Mouse (Mus musculus) left cerebral cortex, postnatal 14 days (tissue): ENCODE data around the gene Hdlbp. TPM values are rescaled to one million over a fixed set of nuclear protein-coding genes. Genes with fewer than 3 reads are reported as not detected.
"Not testable (repeated sequence)": the region's sequence is repeated elsewhere in the genome, so short reads cannot be mapped to it uniquely, and the experiment has no call there.

ENCODE experiments used
- DNase-seq, 2 experiments: peaks; one replicate each; pipeline ENCODE4 v3.0.0; 2021 to 2022; ENCODE audit warnings: low spot score in 2 of 2, mixed read lengths in 1 of 2
- intact Hi-C: fragments of 180-260 bp; cut with DNase I; formaldehyde crosslinking; loops from one replicate; pipeline ENCODE4 v1.15.1; 2025
- long read RNA-seq, 2 experiments: library from polyadenylated mRNA; stranded (forward); transcript quantifications; one replicate each; pipeline ENCODE4 v2.0.0; 2021
- total RNA-seq, 2 experiments: library from RNA; stranded (reverse); gene quantifications; 2 replicates each; pipeline ENCODE4 v1.2.3; 2021

Hdlbp gene
- total RNA-seq: 100 to 1,000 TPM; 159 to 165 TPM
- long read RNA-seq, experiment 1, full-length matches to known transcripts: 29 of 65 reads
- long read RNA-seq, experiment 1, partial matches to known transcripts: 18 of 65 reads
- long read RNA-seq, experiment 1, other reads (novel, unspliced or antisense): 18 of 65 reads
- long read RNA-seq, experiment 2, full-length matches to known transcripts: 29 of 63 reads
- long read RNA-seq, experiment 2, partial matches to known transcripts: 14 of 63 reads
- long read RNA-seq, experiment 2, other reads (novel, unspliced or antisense): 20 of 63 reads

GRCm38 (mm10) chr1:93478586-93479475 is at the start of gene Hdlbp:
Gene Hdlbp (minus strand): TSS chr1:93478815.
- peak; percentile 99 for DNase-seq
- intact Hi-C loops: loop anchor here (1.0 kb wide), 1 partner anchor 34 kb away; no protein-coding TSS in a partner anchor

GRCm38 (mm10) chr1:93522325-93522724 is 43.7 kb upstream of the Hdlbp start:
- no peak for DNase-seq
- intact Hi-C loops: no loop called here

GRCm38 (mm10) chr1:93521491-93521890 is 42.9 kb upstream of the Hdlbp start:
- no peak for DNase-seq
- intact Hi-C loops: no loop called here

- intact Hi-C loops: loop anchor here (10.0 kb wide), 1 partner anchor 212 kb away; no protein-coding TSS in a partner anchor
- no peak for DNase-seq
These were observed 34.6 kb upstream of the Hdlbp start for GRCm38 (mm10) chr1:93513221-93513620.

GRCm38 (mm10) chr1:93512351-93512690 is 33.7 kb upstream of the Hdlbp start:
- intact Hi-C loops: loop anchor here (10.0 kb wide), 1 partner anchor 212 kb away; no protein-coding TSS in a partner anchor
- no peak for DNase-seq

- intact Hi-C loops: loop anchor here (10.0 kb wide), 1 partner anchor 213 kb away; no protein-coding TSS in a partner anchor
These were observed 33.2 kb upstream of the Hdlbp start, which contains the start of gene Farp2 for GRCm38 (mm10) chr1:93511585-93512350. Gene Farp2 (plus strand): TSS chr1:93512079.

GRCm38 (mm10) chr1:93508576-93508975 is 30.0 kb upstream of the Hdlbp start:
- DNase-seq, intact Hi-C loops: not testable (repeated sequence)

More at GRCm38 (mm10) chr1:93511585-93512350, 33.2 kb upstream of the Hdlbp start, which contains the start of gene Farp2:
- DNase-seq: peak; percentile 91 to 94

- DNase-seq: peak; percentile 13 to 25
- intact Hi-C loops: no loop called here
These were observed 28.5 kb upstream of the Hdlbp start for GRCm38 (mm10) chr1:93506944-93507676.

GRCm38 (mm10) chr1:93495312-93495711 is 16.7 kb upstream of the Hdlbp start:
- DNase-seq: no peak
- intact Hi-C loops: no loop called here

GRCm38 (mm10) chr1:93486302-93486701 is 7.7 kb upstream of the Hdlbp start:
- intact Hi-C loops: not testable (repeated sequence)

GRCm38 (mm10) chr1:93479476-93480083 is 965 bp upstream of the Hdlbp start:
- intact Hi-C loops: no loop called here
- DNase-seq: peak; percentile 13 to 22

More at GRCm38 (mm10) chr1:93486302-93486701, 7.7 kb upstream of the Hdlbp start:
- not testable (repeated sequence) for DNase-seq

GRCm38 (mm10) chr1:93477758-93478585 is 643 bp downstream of the Hdlbp start:
- peak; percentile 98 to 99 for DNase-seq
- intact Hi-C loops: loop anchor here (1.0 kb wide), 1 partner anchor 33 kb away; no protein-coding TSS in a partner anchor

GRCm38 (mm10) chr1:93475694-93476093 is 2.9 kb downstream of the Hdlbp start:
- intact Hi-C loops: no loop called here

GRCm38 (mm10) chr1:93468626-93469025 is 10.0 kb downstream of the Hdlbp start:
- intact Hi-C loops: no loop called here

More at GRCm38 (mm10) chr1:93475694-93476093, 2.9 kb downstream of the Hdlbp start:
- no peak for DNase-seq

GRCm38 (mm10) chr1:93465746-93466145 is 12.9 kb downstream of the Hdlbp start:
- no peak for DNase-seq
- intact Hi-C loops: no loop called here

More at GRCm38 (mm10) chr1:93468626-93469025, 10.0 kb downstream of the Hdlbp start:
- no peak for DNase-seq

- DNase-seq: no peak
- intact Hi-C loops: no loop called here
These were observed 13.5 kb downstream of the Hdlbp start for GRCm38 (mm10) chr1:93465066-93465465.

- DNase-seq: no peak
- intact Hi-C loops: no loop called here
These were observed 19.5 kb downstream of the Hdlbp start for GRCm38 (mm10) chr1:93459101-93459500.
